Mouse (Mus musculus) midbrain, embryonic 14.5 days (tissue): Measurements from ENCODE around the gene Pik3c2b. TPM values are rescaled to one million over a fixed set of nuclear protein-coding genes. Genes with fewer than 3 reads are reported as not detected.
A peak's percentile ranks its signal among the peaks of the same experiment; 100 is the strongest.

Experiments
- ATAC-seq: fragments of 200-750 bp; cut with Nextera tagmentation; 2 replicates; pipeline ENCODE4 v1.8.0; 2017; ENCODE audit warnings: moderate number of reproducible peaks, moderate library complexity; ENCODE audit not compliant: low FRiP score, low TSS enrichment
- DNase-seq: peaks from one replicate; pipeline ENCODE4 v3.0.0-alpha.2; 2015
- H3K27ac ChIP-seq: fragments of 300-500 bp; sonication (generic); replicated peaks from 2 replicates; pipeline ENCODE4 v1.5.1; 2014; ENCODE audit warnings: mild to moderate bottlenecking, low read depth, low read length, moderate library complexity
- H3K27me3 ChIP-seq: fragments of 300-500 bp; sonication (generic); 2 replicates; pipeline ENCODE4 v1.6.1; 2014; ENCODE audit warnings: low read length, control low read depth, mixed read lengths; ENCODE audit not compliant: control insufficient read depth, insufficient read depth
- H3K36me3 ChIP-seq: fragments of 300-500 bp; sonication (generic); 2 replicates; pipeline ENCODE4 v1.6.1; 2014; ENCODE audit warnings: low read length, control low read depth; ENCODE audit not compliant: control insufficient read depth, insufficient read depth
- H3K4me1 ChIP-seq: fragments of 300-500 bp; sonication (generic); 2 replicates; pipeline ENCODE4 v1.6.1; 2014; ENCODE audit warnings: mild to moderate bottlenecking, antibody characterized with exemption, low read length, control low read depth; ENCODE audit not compliant: control insufficient read depth, insufficient read depth
- H3K4me2 ChIP-seq: fragments of 300-500 bp; sonication (generic); 2 replicates; pipeline ENCODE4 v1.6.1; 2014; ENCODE audit warnings: mild to moderate bottlenecking, low read length, moderate library complexity
- H3K4me3 ChIP-seq: fragments of 300-500 bp; sonication (generic); replicated peaks from 2 replicates; pipeline ENCODE4 v1.5.1; 2014; ENCODE audit warnings: low read depth, low read length
- H3K9ac ChIP-seq: fragments of 300-500 bp; sonication (generic); replicated peaks from 2 replicates; pipeline ENCODE4 v1.6.1; 2014; ENCODE audit warnings: mild to moderate bottlenecking, low read length, moderate library complexity
- H3K9me3 ChIP-seq: fragments of 300-500 bp; sonication (generic); 2 replicates; pipeline ENCODE4 v1.6.1; 2016; ENCODE audit warnings: low read length, control low read depth, mixed read lengths; ENCODE audit not compliant: control insufficient read depth
- WGBS: fragments of 180-500 bp; shearing (Covaris S2); extraction: QIAGEN DNeasy Blood & Tissue Kit; methylation state at CpG from one replicate; pipeline ENCODE4 v1.1.7; 2014; 5-methylcytosine and 5-hydroxymethylcytosine counted together
- polyA plus RNA-seq: library from polyadenylated mRNA; unstranded; fragments of >200 nt; fragmentation: Nextera tagmentation; extraction: Ambion mirVana; gene quantifications from 2 replicates; pipeline ENCODE4 v1.2.1, GENCODE M21; 2014

The Pik3c2b gene
- polyA plus RNA-seq, 1 experiment from 2014 or later, result 17.0 TPM

DNA sequence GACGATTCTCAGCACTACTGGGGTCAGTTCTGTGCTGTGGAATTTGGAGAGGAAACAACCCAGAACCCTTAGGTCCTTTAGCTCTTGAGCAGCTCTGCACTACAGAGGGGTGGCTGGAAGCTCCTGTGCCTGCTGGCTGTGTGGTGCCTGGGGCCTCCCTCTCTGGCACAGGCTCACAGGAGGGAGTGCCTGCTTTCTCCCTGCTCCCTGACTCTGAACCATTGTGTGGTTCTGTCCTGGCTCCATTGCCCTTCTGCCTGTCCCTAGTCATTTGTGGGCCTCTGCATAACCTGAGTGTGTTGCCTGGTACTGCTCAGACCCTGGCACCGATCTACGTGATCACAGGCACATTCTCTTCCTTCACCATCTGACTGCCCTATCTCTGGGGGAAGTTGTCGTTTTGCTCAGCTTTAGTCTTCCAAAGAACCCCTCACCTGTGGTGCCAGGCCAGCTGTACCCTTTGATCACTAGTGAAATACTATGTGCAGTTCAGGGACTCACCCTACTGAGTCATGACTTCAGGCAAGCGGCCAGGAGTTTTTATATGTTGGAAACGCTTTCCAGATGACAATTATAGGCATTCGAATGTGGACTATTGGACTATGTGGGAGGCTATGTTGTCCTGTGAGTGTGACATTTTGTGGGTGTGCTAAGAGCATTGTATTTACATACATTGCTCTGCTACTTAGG is 12.0 kb downstream of the Pik3c2b start:
- ATAC-seq, result no peak

DNA sequence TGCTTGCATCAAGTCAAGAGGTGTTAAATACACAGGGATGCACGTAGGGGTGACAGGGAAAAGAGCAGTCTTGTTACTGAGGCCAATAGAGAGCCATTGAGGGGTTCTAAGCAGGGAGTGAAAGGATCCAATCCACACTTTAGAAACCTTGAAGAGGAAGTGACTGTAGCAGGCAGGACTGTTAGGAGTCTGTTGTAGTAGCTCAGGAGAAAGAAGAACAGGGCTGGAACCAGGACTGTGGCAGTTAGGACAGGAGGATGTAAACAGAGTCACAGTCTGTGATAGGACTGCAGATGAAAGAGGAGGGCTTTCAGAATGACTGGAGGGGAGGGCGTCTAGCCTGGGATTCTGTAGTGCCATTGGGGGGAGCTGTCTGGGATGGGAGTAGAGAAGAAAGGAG is 14.1 kb downstream of the Pik3c2b start:
- Histone ChIP-seq H3K27ac (no peak overlapping the region), H3K4me3 (no peak overlapping the region), H3K36me3 (peaks cover 11% of the 10 kb centered on the region; the same call in 1 of the 2 replicates), H3K9me3 (no peaks in the 10 kb centered on the region), H3K4me1 (no peaks in the 10 kb centered on the region; the same call in 1 of the 2 replicates), H3K4me2 (no peak overlapping the region), H3K27me3 (no peaks in the 10 kb centered on the region), H3K9ac (no peak overlapping the region)
- no peak for ATAC-seq
- 44% methylated on average over 2 of the region's 2 CpGs for WGBS
- no peak for DNase-seq

More for the DNA sequence above, 12.0 kb downstream of the Pik3c2b start:
- WGBS, result 80% methylated on average over 7 of the region's 7 CpGs
- no peak overlapping the region for H3K4me2 ChIP-seq
- H3K27me3 ChIP-seq, result no peaks in the 10 kb centered on the region
- H3K36me3 ChIP-seq, result 0 out of 2 replicates have a peak, but pooled peaks cover 4% of the 10 kb centered on the region
- H3K4me3 ChIP-seq, result no peak overlapping the region
- peaks cover 2% of the 10 kb centered on the region; the same call in 1 of the 2 replicates for H3K4me1 ChIP-seq
- H3K9ac ChIP-seq, result peak overlapping the region; percentile 34; the same call in 1 of the 2 replicates
- no peaks in the 10 kb centered on the region for H3K9me3 ChIP-seq
- DNase-seq, result no peak
- no peak overlapping the region for H3K27ac ChIP-seq

DNA sequence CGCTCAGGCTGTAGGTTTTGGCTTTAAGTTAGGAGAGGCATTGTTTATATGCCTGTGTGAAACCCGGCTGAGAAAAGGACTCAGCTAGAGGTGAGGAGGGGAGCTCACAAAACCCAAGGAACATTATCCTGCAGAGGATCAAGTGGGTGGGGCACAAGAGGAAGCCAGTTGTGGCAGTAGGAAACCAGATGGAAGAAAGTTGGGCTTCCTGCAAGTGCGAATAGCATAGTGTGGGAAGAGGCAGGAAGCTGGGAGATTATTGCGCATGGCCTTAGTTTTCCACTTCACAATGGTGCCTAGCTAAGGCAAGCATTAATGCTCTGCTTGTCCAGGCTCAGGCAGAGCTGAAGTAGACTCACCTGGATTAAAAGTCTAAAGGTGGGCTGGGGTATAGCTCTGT is 15.2 kb downstream of the Pik3c2b start:
- H3K4me2 ChIP-seq, result no peak overlapping the region
- no peak for DNase-seq
- no peak for ATAC-seq
- 66% methylated on average over 4 of the region's 4 CpGs for WGBS
- H3K4me1 ChIP-seq, result no peaks in the 10 kb centered on the region; the same call in 1 of the 2 replicates
- H3K9ac ChIP-seq, result no peak overlapping the region
- H3K27me3 ChIP-seq, result no peaks in the 10 kb centered on the region
- H3K36me3 ChIP-seq, result peaks cover 11% of the 10 kb centered on the region; the same call in 1 of the 2 replicates
- no peak overlapping the region for H3K27ac ChIP-seq
- no peak overlapping the region for H3K4me3 ChIP-seq
- no peaks in the 10 kb centered on the region for H3K9me3 ChIP-seq

DNA sequence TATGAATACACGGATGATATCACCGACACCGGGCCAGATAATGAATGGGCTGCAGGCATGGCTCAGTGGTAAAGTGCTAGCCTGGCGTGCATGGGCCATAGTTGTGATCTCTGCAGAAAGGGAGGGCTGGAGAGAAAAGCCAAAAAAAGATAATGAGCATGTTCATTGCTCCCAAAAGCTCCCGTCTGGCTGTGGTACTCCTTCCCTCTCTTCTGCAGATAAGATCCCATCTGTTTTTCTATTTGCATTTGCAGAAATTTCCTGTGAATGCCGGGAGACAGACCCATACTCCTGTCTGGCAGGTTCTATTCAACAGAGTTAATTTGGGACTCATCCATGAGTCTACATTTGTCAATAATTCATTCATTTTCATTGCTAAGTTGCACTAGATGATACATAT is 17.7 kb downstream of the Pik3c2b start:
- Histone ChIP-seq H3K9me3 (no peaks in the 10 kb centered on the region), H3K4me2 (no peak overlapping the region)

DNA sequence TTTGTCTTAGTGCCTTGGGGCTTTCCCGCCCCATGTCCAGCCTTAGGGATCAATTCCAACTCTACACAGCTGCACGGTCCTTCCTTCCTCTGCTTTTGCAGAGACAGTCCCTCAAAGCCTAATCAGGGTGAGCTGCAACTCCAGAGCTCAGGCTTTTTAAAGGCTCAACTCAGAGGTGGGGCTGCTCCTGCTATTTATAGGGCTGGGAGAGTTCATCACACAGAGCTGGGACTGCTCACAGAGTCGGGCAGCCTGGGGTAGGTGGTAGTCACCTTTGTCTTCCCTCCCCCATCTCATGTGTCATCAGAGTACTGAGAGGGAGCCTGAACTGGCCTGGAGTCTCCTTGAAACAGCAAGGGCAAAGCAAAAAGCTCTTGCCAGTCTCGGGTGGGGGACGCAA is 22.8 kb downstream of the Pik3c2b start:
- Histone ChIP-seq H3K9me3 (no peaks in the 10 kb centered on the region), H3K36me3 (peaks cover 56% of the 10 kb centered on the region), H3K27ac (peak overlapping the region; percentile 34), H3K27me3 (no peaks in the 10 kb centered on the region), H3K4me2 (no peak overlapping the region), H3K4me3 (no peak overlapping the region), H3K9ac (no peak overlapping the region; the same call in 1 of the 2 replicates), H3K4me1 (no peaks in the 10 kb centered on the region)
- WGBS, result 64% methylated on average over 5 of the region's 5 CpGs
- DNase-seq (no peak), ATAC-seq (no peak)

More for the DNA sequence above, 17.7 kb downstream of the Pik3c2b start:
- no peak overlapping the region for H3K27ac ChIP-seq
- no peaks in the 10 kb centered on the region for H3K4me1 ChIP-seq
- no peaks in the 10 kb centered on the region for H3K27me3 ChIP-seq
- ATAC-seq (no peak), DNase-seq (no peak)
- no peak overlapping the region for H3K9ac ChIP-seq
- WGBS, result 94% methylated on average over 6 of the region's 6 CpGs
- peaks cover 29% of the 10 kb centered on the region for H3K36me3 ChIP-seq
- no peak overlapping the region for H3K4me3 ChIP-seq

- Histone ChIP-seq H3K9me3 (no peaks in the 10 kb centered on the region), H3K27me3 (no peaks in the 10 kb centered on the region), H3K9ac (no peak overlapping the region; the same call in 1 of the 2 replicates), H3K36me3 (peaks cover 55% of the 10 kb centered on the region), H3K4me3 (no peak overlapping the region), H3K4me2 (no peak overlapping the region), H3K4me1 (no peaks in the 10 kb centered on the region), H3K27ac (peak overlapping the region; percentile 34)
- ATAC-seq (no peak), DNase-seq (no peak)
- 86% methylated on average over 15 of the region's 15 CpGs for WGBS
Measured at GRCm38 (mm10) chr1:133068669-133069274, 23.3 kb downstream of the Pik3c2b start.

DNA sequence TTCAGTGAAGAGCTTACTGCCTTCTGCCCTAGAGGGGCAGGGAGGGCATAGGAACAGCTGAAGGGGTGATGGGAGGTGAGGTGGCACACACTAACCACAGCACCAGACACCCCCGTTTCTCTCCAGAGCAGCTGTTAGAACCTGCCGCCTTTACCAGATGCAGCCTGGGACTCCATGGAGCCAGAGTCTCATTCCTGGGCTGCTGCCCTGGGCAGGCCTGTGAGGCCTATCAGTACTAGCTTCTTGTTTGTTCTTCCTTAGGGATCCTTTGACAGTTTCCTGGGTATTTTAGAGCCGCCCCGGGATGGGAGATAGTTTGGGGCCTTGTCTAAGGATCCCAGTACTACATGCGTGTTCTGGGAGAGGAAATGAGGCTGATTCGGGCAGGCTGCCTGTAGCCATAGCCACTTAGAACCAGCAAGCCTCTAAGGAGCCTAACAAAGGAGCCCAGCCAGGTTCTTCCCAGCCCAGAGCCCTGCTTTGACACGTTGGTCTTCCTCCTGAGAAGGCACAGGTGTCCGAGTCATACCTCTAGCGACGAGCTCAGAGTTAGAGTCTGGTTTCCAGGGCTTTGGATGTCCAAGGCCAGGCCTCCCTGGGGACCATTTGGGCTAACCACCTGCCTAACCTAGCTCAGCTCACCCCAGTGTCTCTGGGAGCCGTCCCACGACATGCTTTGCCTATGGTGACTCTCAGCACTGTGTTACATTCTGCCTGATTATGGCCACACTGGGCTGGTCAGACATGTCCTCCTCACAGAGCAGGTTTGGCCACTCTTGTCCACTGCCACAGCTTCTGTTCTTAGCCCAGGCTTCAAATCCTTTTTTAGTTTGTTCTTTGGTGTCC is 24.0 kb downstream of the Pik3c2b start:
- H3K9ac ChIP-seq, result no peak overlapping the region
- 86% methylated on average over 12 of the region's 12 CpGs for WGBS
- H3K27me3 ChIP-seq, result no peaks in the 10 kb centered on the region
- DNase-seq (no peak), ATAC-seq (no peak)
- no peak overlapping the region for H3K4me3 ChIP-seq
- H3K9me3 ChIP-seq, result no peaks in the 10 kb centered on the region
- H3K4me1 ChIP-seq, result no peaks in the 10 kb centered on the region
- no peak overlapping the region for H3K27ac ChIP-seq
- H3K36me3 ChIP-seq, result peaks cover 58% of the 10 kb centered on the region
- no peak overlapping the region for H3K4me2 ChIP-seq

GRCm38 (mm10) chr1:133070157-133070556 is 24.7 kb downstream of the Pik3c2b start:
- Histone ChIP-seq H3K27ac (no peak overlapping the region), H3K4me3 (no peak overlapping the region), H3K9ac (no peak overlapping the region), H3K4me1 (no peaks in the 10 kb centered on the region), H3K36me3 (peaks cover 64% of the 10 kb centered on the region), H3K9me3 (no peaks in the 10 kb centered on the region), H3K4me2 (no peak overlapping the region), H3K27me3 (no peaks in the 10 kb centered on the region)
- ATAC-seq, result no peak
- no peak for DNase-seq
- WGBS, result 69% methylated on average over 5 of the region's 5 CpGs
